Mouse (Mus musculus) liver, embryonic 11.5 days (tissue): Measurements from ENCODE around the gene Coro7. TPM values are rescaled to one million over a fixed set of nuclear protein-coding genes. Genes with fewer than 3 reads are reported as not detected.
A peak's percentile ranks its signal among the peaks of the same experiment; 100 is the strongest.

Experiments
- ATAC-seq: fragments of 200-750 bp; cut with Nextera tagmentation; replicated peaks from 2 replicates; pipeline ENCODE4 v1.8.0; 2017; ENCODE audit warnings: moderate number of reproducible peaks, mild to moderate bottlenecking, moderate TSS enrichment, moderate library complexity; ENCODE audit not compliant: low FRiP score
- DNase-seq: peaks from one replicate; pipeline ENCODE4 v3.0.0-alpha.2; 2017; ENCODE audit warnings: low spot score
- H3K27ac ChIP-seq: fragments of 300-500 bp; sonication (generic); 2 replicates; pipeline ENCODE4 v1.5.1; 2014; ENCODE audit warnings: mild to moderate bottlenecking, low read depth, low read length, control low read depth
- H3K27me3 ChIP-seq: fragments of 300-500 bp; sonication (generic); replicated peaks from 2 replicates; pipeline ENCODE4 v1.6.1; 2014; ENCODE audit warnings: low read length, mixed read lengths; ENCODE audit not compliant: control insufficient read depth, insufficient read depth
- H3K36me3 ChIP-seq: fragments of 300-500 bp; sonication (generic); 2 replicates; pipeline ENCODE4 v1.6.1; 2014; ENCODE audit warnings: mild to moderate bottlenecking, low read length, moderate library complexity, mixed read lengths; ENCODE audit not compliant: control insufficient read depth, insufficient read depth
- H3K4me1 ChIP-seq: fragments of 300-500 bp; sonication (generic); replicated peaks from 2 replicates; pipeline ENCODE4 v1.6.1; 2014; ENCODE audit warnings: low read length, mixed read lengths; ENCODE audit not compliant: control insufficient read depth, insufficient read depth
- H3K4me2 ChIP-seq: fragments of 300-500 bp; sonication (generic); 2 replicates; pipeline ENCODE4 v1.6.1; 2014; ENCODE audit warnings: mild to moderate bottlenecking, control low read depth, moderate library complexity
- H3K4me3 ChIP-seq: fragments of 300-500 bp; sonication (generic); 2 replicates; pipeline ENCODE4 v1.5.1; 2014; ENCODE audit warnings: low read depth, low read length, control low read depth
- H3K9ac ChIP-seq: fragments of 300-500 bp; sonication (generic); 2 replicates; pipeline ENCODE4 v1.6.1; 2014; ENCODE audit warnings: low read depth, low read length, control low read depth
- H3K9me3 ChIP-seq: fragments of 300-500 bp; sonication (generic); 2 replicates; pipeline ENCODE4 v1.6.1; 2016; ENCODE audit warnings: low read length, inconsistent platforms, mixed read lengths; ENCODE audit not compliant: control insufficient read depth
- WGBS: fragments of 180-500 bp; shearing (Covaris S2); extraction: QIAGEN DNeasy Blood & Tissue Kit; methylation state at CpG from one replicate; pipeline ENCODE4 v1.1.7; 2014; 5-methylcytosine and 5-hydroxymethylcytosine counted together
- polyA plus RNA-seq: library from polyadenylated mRNA; unstranded; fragments of >200 nt; fragmentation: Nextera tagmentation; extraction: Ambion mirVana; gene quantifications from 2 replicates; pipeline ENCODE4 v1.2.1, GENCODE M21; 2014

Coro7 gene
- polyA plus RNA-seq, 1 experiment from 2014 or later: 18.7 TPM

- Histone ChIP-seq H3K4me1 (no peaks in the 10 kb centered on the region), H3K27me3 (no peaks in the 10 kb centered on the region), H3K27ac (no peak overlapping the region), H3K9ac (no peak overlapping the region), H3K4me2 (no peak overlapping the region), H3K9me3 (no peaks in the 10 kb centered on the region), H3K36me3 (peaks cover 12% of the 10 kb centered on the region), H3K4me3 (no peak overlapping the region)
- WGBS: 73% methylated on average over 5 of the region's 5 CpGs
- ATAC-seq: no peak
- no peak for DNase-seq
Measured at GRCm38 (mm10) chr16:4670317-4670716, 9.3 kb downstream of the Coro7 start.

- H3K9ac ChIP-seq: no peak overlapping the region
- ATAC-seq: peak; percentile 78
- H3K27ac ChIP-seq: no peak overlapping the region
- H3K9me3 ChIP-seq: no peaks in the 10 kb centered on the region
- H3K36me3 ChIP-seq: peaks cover 15% of the 10 kb centered on the region
- peak; percentile 63 for DNase-seq
- H3K4me1 ChIP-seq: no peaks in the 10 kb centered on the region
- WGBS: 39% methylated on average over 3 of the region's 3 CpGs
- H3K4me3 ChIP-seq: no peak overlapping the region
- H3K4me2 ChIP-seq: no peak overlapping the region
- H3K27me3 ChIP-seq: no peaks in the 10 kb centered on the region
Measured at GRCm38 (mm10) chr16:4667190-4667808, 12.3 kb downstream of the Coro7 start.

GRCm38 (mm10) chr16:4665726-4666125 is 13.9 kb downstream of the Coro7 start:
- Histone ChIP-seq H3K4me1 (no peaks in the 10 kb centered on the region), H3K27ac (no peak overlapping the region), H3K27me3 (no peaks in the 10 kb centered on the region), H3K36me3 (peaks cover 21% of the 10 kb centered on the region), H3K9me3 (no peaks in the 10 kb centered on the region), H3K9ac (no peak overlapping the region), H3K4me3 (no peak overlapping the region), H3K4me2 (no peak overlapping the region)
- DNase-seq (no peak), ATAC-seq (no peak)
- 88% methylated on average over 2 of the region's 2 CpGs for WGBS

DNA sequence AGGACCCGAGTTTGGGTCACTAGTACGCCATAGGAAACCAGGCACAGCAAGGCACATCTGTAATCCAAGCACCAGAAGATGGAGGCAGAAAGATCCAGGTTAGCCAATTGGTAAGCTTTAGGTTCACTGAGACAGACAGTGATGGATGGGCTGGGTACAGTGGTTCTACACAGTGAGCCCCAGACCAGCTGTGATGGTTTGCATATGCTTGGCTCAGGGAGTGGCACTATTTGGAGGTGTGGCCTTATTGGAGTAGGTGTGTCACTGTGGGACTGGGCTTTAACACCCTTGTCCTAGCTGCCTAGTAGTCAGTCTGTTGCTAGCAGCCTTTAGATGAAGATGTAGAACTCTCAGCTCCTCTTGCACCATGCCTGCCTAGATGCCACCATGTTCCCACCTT is 15.8 kb downstream of the Coro7 start:
- Histone ChIP-seq H3K27me3 (no peaks in the 10 kb centered on the region), H3K4me3 (no peak overlapping the region), H3K9me3 (no peaks in the 10 kb centered on the region), H3K27ac (no peak overlapping the region), H3K9ac (no peak overlapping the region), H3K4me1 (0 out of 2 replicates have a peak, but pooled peaks cover 3% of the 10 kb centered on the region), H3K36me3 (peaks cover 19% of the 10 kb centered on the region), H3K4me2 (no peak overlapping the region)
- 83% methylated on average over 2 of the region's 2 CpGs for WGBS
- no peak for ATAC-seq
- DNase-seq: no peak

DNA sequence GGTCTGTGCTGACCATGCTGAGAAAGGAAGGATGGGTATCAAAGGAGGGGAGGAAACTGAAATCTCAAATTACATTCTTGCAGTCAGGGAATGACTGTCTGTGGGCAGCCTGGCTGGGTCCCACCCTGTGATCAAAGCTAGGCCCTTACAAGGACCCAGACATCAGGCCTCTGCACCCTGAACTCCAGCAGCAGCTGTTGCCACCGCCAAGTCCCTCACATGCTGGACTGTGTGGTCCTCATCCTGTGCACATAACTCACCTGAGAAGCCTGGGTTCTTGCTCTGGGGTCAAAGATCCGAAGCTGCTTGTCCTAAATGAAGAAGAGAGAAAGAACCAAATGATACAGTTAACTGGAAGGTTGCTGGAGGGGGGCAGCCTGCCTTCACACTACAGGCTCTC is 18.0 kb downstream of the Coro7 start:
- Histone ChIP-seq H3K4me2 (no peak overlapping the region), H3K4me1 (peaks cover 9% of the 10 kb centered on the region), H3K36me3 (peaks cover 18% of the 10 kb centered on the region), H3K9me3 (no peaks in the 10 kb centered on the region), H3K27me3 (no peaks in the 10 kb centered on the region), H3K4me3 (no peak overlapping the region), H3K9ac (no peak overlapping the region), H3K27ac (no peak overlapping the region)
- WGBS: 79% methylated on average over 2 of the region's 2 CpGs
- ATAC-seq: no peak
- no peak for DNase-seq

GRCm38 (mm10) chr16:4659326-4659725 is 20.3 kb downstream of the Coro7 start:
- H3K9me3 ChIP-seq: no peaks in the 10 kb centered on the region
- peaks cover 21% of the 10 kb centered on the region for H3K4me1 ChIP-seq
- H3K27ac ChIP-seq: peak overlapping the region; percentile 49; the same call in 1 of the 2 replicates
- H3K27me3 ChIP-seq: no peaks in the 10 kb centered on the region
- H3K4me3 ChIP-seq: no peak overlapping the region
- peaks cover 13% of the 10 kb centered on the region for H3K36me3 ChIP-seq
- DNase-seq (no peak), ATAC-seq (no peak)
- no peak overlapping the region for H3K4me2 ChIP-seq
- 59% methylated on average over 2 of the region's 2 CpGs for WGBS
- no peak overlapping the region for H3K9ac ChIP-seq

DNA sequence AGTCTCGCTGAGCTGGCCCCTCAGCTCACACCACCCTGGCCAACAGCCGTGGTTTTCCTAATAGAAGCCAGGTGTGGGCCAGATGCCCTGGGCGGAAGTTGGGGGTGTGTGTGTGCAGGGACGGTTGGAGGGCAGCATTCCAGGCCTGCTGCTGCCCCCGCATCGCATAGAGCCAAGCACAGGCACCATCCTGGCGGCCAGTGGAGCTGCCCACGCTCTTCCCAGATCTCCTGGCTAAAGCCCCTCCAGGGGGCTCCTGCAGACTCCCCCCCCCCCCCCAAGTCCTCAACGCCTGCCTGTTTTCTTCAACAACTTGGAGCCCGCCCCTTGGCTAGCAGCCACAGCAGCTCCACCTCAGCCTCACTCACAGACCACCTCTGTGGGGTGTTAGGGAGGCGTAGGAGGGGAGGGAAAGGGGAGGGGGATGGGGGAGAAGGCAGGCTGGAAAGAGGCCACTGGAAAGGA is 20.8 kb downstream of the Coro7 start:
- Histone ChIP-seq H3K4me1 (peaks cover 21% of the 10 kb centered on the region), H3K27ac (peak overlapping the region; percentile 56; the same call in 1 of the 2 replicates), H3K36me3 (peaks cover 13% of the 10 kb centered on the region), H3K27me3 (no peaks in the 10 kb centered on the region), H3K4me3 (no peak overlapping the region), H3K4me2 (no peak overlapping the region), H3K9me3 (no peaks in the 10 kb centered on the region), H3K9ac (no peak overlapping the region)
- DNase-seq: no peak
- WGBS: 45% methylated on average over 11 of the region's 11 CpGs
- ATAC-seq: peak; percentile 19; the same call in 1 of the 2 replicates

GRCm38 (mm10) chr16:4656571-4657081 is 23.0 kb downstream of the Coro7 start:
- H3K4me3 ChIP-seq: no peak overlapping the region
- DNase-seq (no peak), ATAC-seq (no peak)
- peak overlapping the region; percentile 49 for H3K27ac ChIP-seq
- peaks cover 11% of the 10 kb centered on the region for H3K36me3 ChIP-seq
- H3K4me2 ChIP-seq: no peak overlapping the region
- H3K27me3 ChIP-seq: no peaks in the 10 kb centered on the region
- no peak overlapping the region for H3K9ac ChIP-seq
- no peaks in the 10 kb centered on the region for H3K9me3 ChIP-seq
- peaks cover 21% of the 10 kb centered on the region for H3K4me1 ChIP-seq
- WGBS: 75% methylated on average over 9 of the region's 9 CpGs
